Mouse (Mus musculus) layer of hippocampus, adult 8-10 months (tissue): Measurements from ENCODE around the gene Secisbp2l. TPM values are rescaled to one million over a fixed set of nuclear protein-coding genes. Genes with fewer than 3 reads are reported as not detected.

Source experiments
- DNase-seq, 2 experiments: peaks; one replicate each; pipeline ENCODE4 v3.0.0; 2022; ENCODE audit warnings: low spot score in 2 of 2
- total RNA-seq, 4 experiments: library from RNA; stranded (reverse); gene quantifications; 2 replicates each; pipeline ENCODE4 v1.2.4; 2022

Gene Secisbp2l
- total RNA-seq, 4 experiments from 2014 or later: 91.9 to 95.3 (median 94.9) TPM

DNA sequence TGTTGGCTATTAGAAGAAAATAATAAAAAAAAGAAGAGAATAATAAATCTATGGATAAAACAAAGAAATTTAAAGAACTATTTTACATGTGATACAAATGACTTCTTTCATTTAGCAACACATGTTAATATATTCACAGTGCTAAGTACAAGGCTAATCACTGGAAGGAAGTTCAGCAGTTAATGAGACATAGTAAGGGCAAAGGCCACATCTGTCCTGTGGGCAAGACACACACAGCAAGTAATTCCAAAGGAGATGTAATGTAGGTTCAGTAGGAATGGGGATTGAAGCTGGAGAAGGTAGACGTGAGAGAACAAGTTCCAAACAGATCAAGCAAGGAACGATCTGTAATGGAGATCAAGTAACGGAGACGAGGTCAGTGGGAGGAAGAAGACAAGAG lies 1.7 kb upstream of the Secisbp2l start:
- no peak for DNase-seq

DNA sequence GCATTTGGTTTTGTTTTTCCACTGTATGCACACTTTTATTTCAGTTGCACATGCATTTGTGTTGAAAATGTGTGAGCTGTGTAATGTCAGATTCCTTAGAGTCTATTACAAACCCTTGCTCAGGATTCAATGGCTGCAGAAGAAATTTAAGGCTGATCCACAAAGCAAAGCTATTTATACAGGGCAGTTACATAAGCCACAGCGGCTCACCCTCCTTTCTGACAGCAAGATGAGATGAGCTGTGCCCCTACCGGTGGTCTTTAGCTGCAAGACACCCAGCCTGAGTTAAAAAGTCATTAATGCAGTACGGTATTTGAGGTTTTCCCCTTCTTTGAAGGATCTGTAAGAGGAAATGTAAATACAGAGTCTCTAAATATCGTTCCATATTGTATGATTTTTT lies 1.2 kb upstream of the Secisbp2l start:
- DNase-seq: no peak

DNA sequence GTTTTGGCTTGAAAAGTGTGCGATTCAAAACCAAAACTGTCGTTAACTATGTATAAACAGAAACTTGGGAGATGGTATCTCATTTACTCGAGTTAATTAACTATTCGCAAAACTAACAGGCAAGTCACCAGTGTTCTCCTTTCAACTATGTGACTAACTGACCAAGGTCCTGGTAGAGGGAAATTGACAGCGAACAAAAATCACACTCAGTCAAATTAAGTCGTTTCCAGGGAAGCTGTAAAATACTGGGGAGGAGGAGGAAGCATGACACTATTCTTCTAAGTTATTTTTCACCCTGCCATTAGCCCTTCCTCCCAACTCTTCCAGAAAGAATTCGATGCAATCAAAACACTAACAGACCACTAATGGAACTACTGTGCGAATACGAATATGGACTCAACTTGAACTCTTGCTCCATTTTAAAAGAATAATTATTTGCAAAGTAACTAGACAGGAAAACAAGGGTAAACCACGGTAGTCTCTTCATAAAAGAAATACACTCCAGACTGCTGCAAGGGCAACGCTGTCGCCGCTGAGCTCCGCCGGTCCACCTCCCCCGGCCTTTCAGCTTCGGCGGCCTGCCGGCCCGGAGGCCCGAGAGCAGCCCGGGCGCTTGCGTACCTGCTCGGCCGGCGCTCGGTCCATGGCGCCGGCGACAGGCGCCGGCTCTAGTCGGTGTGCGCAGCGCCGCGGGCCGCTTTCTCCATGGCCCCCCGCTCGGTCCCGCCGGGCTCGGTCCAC lies 522 bp downstream of the Secisbp2l start:
- no peak for DNase-seq

DNA sequence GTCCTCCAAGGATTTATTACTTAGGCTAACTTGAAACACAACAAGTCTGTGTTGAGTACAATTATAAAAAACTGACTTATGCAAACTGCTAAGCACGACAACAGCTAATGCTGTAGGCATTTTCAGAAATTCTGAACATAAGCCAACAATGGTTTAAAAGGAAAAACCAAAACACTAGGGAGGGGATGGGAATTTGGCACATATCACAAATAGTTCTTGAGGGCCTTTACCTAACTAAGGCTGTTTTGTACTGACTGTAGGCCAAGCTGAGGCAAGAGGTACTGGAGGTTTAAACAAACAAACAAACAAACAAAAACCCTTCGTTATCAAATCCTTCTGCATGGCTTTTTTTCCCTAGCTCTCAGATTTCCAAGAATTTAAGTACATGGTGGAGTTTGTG lies 1.7 kb downstream of the Secisbp2l start:
- no peak for DNase-seq

DNA sequence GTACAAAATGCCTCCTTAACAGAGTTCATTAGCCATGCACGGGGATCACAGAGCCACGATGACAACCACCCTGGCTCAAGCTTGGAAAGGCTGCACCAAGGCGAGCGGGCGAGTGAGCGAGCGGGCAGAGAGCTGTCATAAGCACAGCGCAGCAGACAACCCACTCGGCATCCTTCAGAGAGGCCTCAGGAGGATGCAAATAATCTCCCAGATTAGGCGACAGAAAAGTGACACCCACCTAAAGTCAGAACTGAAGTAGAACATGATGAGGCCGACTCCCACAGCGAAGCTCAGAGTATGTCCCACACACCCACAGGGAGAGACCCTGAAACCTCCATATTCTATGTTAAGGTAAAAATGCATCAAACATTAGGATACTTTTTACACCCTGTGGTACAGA lies 4.3 kb downstream of the Secisbp2l start:
- no peak for DNase-seq

DNA sequence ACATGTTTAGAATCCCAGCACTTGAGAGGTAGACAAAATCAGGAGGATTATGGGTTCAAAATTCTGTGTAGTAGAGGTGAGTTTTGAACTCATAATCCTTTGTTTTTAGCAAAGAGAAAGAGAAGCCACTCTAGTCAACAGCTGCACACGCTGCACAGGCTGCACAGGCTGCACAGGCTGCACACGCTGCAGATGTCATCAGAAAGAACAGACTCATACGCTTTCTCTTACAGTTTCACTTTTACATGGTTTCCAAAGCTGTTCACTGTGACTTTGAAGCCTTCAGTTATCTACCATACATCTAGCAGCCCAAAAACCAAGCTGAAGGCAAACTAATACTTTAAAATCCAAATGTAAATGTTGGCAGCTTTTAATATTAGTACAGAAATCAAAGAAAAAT lies 5.7 kb downstream of the Secisbp2l start:
- no peak for DNase-seq

DNA sequence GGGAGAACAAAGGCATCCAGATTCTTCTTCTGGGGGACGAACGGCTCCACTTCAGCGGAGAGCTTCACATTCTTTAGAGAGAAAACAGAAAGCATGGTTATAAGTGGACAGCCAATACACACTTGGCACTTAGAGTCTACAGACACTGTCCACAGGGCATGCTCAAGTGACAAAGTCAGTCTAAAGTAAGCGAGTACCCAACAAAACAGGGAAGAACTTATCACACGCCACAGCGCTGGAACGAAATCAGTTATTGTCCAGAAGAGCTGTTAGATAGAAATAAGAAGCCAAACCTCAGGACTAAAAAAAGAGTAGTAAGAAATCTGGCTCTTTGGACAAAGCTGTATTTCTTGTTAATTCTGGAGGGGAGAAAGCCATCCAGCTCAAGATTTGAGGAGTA lies 7.0 kb downstream of the Secisbp2l start:
- DNase-seq: no peak

DNA sequence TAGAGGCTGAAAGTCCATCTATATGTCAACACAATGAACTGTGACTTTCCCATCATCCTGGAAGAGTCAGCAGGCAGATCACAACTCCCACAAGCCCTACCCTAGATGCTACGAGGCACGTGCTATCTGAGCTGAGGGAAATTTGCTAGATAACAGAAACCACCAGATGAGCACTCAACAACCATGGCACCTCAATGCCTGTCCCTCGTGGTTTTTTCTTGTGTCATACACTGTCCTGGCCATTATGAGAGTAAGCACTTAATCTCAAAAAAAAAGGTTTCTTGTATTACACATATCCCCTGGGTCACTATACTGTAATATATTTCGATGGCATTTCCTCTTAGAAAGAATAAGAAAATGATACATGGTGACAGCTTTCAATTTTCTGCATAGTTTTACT lies 7.8 kb downstream of the Secisbp2l start:
- no peak for DNase-seq

DNA sequence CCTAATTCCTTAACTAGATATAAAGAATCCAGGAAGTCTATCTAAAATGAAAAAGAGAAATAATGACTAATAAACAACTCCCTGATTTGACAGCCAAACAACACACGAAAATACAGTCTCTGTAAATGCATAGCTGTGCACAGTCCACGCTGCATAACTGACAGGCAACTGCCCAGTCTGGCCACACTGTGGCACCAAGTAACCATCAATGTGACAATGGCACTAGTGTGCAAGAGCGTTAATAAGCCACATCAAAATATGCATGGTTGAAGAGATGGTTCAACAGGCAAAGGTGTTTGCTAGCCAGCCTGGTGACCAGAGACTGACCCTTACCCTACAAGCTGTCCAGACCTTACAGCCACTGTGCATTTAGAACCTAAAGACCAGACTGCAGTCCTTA lies 17.6 kb downstream of the Secisbp2l start:
- no peak for DNase-seq

DNA sequence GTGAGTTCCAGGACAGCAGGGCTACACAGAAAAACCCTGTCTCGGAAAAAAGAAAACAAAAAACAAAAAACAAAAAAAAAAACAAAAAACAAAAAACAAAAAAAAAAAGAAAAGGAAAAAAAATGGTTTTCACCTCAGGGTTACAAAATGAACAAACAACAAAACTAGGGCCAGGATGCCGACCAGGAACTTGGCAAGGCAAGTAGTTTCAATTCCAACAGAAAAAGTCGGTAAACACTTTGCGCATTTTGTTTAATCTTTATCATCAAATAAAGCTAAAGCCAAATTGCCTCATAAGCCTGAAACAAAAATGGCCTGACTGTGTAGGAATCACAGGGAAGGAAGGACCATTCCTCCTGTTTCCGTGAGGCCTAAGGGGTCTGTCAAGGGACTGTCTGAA lies 18.1 kb downstream of the Secisbp2l start:
- DNase-seq: no peak

DNA sequence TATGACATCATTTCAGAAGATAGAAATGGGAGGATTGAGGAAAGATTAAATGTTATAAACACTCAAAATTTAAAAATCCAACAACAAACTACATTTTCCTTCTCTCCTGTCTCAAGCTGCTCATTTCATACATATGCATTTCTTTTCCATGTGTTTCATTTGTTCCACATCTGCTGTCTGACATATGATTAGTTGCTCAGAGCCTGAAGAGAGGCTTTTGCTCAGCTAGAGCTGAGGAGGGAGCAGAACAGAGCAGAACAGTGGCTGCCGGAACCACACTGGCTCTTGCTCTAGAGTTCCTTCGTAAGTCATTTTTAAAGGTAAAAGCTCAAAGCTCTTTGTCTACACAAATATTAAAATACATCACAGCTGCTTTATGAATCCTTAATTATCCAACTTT lies 33.3 kb downstream of the Secisbp2l start:
- DNase-seq: no peak

DNA sequence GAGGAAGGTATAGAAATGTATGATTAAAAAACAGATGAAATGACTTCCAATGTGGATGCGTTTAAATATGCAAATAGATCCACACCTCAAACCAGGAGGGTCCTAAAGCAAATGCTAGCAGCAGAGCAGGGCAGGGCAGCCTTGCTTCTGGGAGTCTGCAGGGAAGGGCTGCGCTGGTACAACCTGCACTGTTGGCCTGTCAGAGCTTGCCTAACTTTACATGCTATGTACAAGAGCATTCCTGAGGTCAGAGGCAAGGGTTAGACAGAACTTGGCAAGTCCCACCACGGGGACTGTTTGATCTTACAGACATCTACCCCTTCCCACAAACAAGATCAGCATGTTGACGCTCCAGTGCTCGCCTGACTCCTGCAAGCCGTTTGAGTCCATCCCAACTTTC lies 43.3 kb downstream of the Secisbp2l start:
- DNase-seq: no peak

DNA sequence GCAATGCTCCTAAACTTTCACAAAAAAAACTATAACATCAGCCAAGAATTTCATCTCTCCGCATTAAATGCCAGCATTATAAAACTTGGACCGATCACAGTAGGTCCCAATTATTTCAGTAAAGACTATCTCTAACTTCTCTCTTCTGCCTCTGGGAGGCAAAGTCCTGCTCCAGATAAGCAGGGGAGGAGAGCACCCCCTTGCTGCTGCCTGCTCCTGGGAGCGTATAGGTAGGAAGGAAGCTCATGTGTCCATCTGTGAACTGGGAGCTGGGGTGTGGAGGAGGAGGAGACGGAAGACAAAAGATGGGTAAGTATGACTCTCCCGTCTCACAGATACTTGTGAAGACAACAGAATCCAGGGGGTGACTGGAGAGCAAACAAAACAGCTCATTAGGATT lies 44.0 kb downstream of the Secisbp2l start:
- no peak for DNase-seq

DNA sequence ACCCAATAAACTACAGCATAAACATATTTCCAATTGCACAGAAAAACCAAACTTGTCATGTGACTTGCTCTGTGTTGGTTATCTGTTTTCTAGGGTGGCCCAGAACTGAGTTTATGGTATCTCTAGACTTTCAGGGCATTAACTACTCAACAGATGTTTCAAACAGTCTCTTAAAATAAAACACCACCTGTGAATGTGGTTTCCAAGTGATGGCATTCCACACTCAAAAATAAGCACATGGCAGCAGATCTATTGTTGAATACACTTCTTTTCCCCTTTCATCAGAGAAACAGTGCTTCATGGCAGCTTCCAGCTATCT lies 46.7 kb downstream of the Secisbp2l start:
- no peak for DNase-seq

DNA sequence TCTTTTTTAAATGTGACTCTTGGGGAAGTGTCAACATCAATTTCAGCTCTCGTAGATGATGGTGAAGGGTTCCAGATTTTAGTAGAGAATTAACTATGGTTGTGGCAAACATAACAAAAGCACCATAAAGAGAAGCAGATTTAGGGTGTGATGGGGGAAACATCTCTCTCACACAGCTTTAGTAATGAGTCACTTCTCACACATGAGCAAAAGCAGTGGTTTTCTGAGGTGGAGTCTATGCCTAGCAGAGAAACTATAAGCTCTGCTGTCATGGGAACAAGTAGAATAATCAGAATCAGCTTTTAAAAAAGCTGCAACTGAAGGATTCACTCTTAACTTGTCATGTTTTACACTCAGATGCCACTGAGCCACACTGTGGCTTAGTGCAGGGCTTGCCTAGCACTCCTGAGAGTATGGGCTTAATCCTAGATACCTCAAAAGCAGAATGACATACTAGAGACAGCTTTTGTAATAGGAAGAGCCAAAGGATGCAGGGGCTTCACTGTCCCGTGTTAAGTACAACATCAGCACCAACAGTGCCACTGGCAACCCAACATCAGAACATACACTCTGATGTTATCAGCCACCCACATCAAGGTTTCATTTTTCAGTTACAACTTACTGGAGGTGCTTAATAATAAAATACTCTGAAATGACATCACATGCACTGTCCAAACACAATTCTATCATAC lies 47.2 kb downstream of the Secisbp2l start:
- no peak for DNase-seq

DNA sequence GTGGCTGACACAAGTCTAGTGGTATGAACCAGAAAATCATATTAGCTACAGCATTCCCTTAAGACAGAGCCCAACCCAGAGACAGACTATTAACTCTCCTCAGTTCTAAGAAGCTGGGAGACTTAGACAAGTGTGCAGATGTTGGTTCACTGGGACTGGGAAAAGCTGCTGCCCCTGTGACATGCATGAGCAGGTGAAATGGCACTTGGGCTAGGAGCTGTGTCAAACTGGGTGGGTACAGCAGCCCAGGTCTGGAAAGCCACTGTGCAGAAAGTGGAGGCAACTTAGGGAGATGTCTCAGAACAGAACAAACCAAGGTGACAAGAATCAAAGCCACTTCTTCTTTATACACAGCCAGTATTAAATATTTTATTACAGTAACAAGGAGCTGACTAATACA lies 47.9 kb downstream of the Secisbp2l start:
- no peak for DNase-seq

DNA sequence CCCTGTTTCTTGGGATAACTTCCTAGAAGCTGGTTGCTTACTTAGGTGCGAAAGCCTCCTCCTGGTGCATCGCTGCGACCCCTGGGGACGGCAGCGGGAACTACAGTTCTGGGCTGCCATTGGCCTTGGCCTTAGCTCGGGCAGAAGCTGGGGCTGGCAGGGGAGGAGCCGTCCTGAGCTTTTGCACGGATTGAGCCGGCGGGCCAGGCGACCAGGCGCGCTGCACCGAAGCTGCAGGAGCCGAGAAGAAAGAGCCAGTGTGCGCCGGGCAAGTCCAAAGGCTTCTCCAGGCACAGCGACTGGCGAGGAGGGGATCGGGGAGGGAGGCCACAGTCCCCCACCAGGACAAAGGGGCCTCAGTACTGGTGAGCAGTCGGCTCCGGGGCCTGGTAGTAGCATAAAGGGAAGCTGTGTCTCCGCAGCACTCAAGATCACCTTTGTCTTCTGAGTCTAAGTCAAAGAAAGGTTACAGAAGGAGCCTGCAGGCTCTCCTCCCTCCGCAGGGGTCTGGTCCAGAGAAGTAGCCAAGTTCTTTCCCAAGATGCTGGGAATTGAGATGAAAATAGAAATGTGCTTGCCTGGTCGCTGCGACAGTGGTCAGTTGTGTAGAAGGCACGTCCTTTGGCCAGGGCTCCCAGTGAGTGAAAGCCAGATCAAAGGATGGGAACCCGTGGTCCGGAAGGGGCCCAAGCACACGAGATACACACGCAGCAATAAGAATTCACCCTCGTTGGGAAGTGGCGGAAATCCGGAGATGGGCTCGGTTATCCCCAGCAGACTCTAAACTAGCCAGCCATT lies 50.7 kb downstream of the Secisbp2l start:
- peak; percentile 88 to 93 for DNase-seq

DNA sequence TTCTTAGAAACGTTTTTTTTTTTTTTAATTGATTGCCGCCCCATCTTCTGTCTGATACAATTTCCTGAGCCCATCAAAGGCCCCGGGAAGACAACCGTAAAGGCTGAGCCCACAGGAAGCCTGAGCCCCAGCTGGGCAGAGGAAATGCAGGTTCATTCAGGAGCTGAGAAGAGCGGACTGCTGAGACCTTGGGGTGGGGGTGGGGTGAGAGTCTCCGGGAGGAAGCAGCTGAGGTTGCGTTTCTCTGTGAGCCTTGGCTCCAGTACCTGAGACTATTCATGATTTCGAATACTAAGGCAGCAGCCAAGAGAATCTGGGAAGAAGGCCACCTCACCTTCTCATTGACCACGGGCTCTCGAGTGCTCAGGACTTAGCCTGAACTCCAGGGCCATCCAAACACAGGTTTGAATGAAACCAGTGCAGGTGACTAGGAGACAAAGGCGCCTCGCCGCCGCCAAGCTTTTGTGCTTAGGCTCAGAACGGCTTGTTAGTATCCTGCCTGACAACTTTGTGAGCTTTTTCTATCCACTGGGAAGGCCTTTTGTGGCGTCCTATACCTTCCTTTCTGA lies 58.0 kb downstream of the Secisbp2l start:
- DNase-seq: no peak

DNA sequence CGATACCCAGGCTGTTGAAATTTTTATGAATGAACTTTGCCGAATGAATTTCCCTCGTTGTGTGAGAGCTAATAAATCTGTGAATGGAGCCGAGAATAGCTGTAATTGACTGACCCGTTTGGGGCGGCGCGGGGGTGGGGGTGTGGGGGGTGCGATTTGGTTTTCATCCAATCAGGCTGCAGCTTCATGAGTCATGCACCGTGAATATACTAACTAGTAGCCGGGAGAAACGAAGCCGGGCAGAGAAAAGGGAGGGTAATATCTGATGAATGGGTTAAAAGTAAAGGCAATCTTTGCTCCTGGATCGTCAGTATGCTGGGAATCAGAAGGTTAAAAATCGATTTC lies 58.6 kb downstream of the Secisbp2l start, which contains the start of gene Shc4:
Gene Shc4 (minus strand): TSS at position 63 of the 345 bp plus-strand sequence.
- DNase-seq: no peak

DNA sequence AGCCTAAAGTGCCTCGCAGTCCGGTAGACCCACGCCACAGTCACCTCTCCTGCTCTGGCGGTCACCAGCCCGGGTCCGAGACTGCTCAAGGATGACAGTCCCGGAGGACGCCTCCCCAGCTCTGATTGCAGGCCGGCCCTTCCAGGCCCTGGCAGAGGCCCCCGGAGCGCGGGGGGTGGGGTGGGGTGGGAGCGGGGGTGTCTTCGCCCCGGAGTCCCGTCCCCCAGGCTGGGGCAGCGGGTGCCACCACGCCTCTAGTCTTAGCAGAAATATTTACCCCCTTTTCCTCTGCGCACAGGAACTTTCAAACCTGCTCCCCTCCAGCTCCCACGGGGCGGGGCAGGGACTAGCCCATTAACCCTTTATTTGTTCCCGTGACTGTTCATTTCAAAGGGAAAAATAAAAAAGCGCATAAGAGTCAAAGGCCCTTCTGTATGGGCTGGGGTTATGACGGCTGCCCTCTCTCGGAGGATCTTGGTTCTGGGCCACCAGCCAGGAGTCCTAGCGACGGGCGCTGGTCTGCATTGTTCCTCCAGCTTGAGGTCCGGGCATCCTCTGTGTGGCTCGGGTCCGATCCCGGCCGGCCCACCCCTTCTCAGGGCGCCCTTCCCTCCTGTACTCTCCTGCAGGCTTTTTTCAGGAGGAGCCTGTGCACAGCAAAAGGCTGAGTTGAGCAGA lies 59.1 kb downstream of the Secisbp2l start:
- DNase-seq: peak in 1 of 2 experiments; percentile 44

DNA sequence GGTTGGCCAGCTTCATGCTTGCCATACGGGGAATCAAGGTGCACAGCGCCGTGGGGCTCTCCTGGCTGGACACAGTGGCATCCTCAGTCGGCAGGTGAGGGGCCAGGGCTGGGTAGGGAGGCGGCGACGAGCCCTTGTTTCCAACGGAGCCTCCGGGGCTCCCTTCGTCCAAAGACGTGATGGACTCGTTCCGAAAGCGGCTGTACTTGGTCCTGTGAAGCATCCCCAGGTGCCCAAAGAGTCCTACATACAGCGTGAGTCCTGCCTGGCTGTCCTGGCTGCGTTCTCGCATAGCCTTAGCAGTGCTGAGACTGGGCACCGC lies 59.6 kb downstream of the Secisbp2l start:
- no peak for DNase-seq

DNA sequence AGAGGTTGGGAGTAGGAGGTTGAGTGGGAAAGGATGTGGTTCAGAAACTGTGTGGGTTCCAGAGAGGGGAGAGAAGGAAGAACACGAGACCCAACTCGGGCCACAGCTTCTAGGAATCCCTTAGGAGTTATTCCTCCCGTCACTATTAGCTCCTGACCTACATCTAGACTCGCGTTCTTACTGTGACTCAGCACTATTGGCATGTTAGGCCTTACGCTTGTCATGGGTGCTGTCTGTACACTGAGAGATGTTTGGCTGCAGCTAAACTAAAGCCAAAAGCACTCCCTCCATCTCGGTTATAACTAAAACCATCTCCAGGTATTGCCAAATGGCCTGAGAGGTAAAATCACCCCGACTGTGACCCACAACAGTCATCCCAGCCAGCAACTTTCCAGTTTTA lies 66.1 kb downstream of the Secisbp2l start:
- DNase-seq: no peak
